Mouse (Mus musculus): ENCODE data around the gene Pde4a.
"Not testable (repeated sequence)": the region's sequence is repeated elsewhere in the genome, so short reads cannot be mapped to it uniquely, and the experiment has no call there.

Pde4a gene

DNA sequence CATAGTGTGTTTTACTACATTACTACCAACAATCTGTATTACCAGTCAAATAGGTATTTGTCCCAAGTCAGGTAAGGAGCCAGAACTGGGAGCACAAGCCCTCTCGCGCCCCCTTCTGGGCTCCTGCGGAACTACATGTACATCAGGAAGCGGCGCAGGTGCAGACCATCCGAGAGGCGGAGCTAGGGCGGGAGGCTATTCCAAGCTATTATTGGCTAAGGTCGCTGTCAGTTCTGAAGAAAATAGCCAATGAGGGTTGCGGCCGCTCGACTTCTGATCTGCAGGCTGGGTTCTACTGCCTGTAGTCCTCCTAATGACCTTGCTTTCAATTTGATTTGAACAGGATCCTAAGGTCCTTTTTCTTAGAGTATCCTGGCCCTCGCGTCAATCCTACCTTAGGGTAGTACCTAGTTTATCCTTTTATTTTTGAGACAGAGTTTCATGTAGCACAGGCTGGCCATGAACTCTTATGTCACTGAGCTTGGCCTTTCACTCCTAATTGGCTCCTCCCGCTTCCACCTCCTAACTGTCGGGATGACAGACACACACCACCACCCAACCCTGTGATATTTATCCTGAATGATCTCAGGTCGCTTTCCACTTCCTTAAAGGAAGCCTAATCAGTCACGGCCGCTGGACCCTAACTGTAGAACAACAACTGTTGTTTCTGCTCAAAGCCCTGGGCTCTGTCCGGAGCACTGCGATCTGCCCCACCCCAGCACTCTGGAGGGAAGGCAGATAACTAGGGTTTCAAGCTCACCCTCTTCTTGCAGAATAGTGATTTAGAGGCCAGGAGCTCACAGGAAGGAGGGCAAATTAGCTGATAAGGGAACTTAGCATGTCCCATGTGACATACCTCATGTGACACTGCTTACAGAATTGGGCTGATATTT, 55.2 kb downstream of the Pde4a start:
- DNase-seq (ENCODE audit: low spot score), result peak; percentile 97

DNA sequence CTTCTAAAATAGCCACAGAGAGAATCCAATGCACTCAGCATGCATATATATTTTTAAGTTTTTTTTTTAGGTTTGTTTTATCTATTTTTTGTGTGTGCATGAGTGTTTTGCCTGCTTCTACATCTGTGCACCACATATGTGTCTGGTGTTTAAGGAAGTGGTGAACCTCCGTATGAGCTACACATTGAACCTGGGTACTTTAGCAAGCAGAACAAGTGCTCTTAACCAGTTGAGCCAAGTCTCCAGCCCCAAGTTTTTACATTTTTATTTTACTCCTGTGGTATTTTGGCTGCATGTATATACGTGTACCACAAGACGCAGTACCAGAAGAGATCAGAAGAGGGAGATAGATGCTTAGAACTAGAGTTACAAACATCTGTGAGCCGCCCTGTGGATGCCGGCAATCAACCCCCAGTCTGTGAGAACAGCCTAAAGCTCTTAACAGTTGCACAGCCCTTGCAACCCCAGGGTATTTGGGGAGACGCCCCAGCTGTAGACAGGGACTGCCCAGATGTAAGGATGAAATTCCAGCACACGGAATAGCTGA, 55.9 kb downstream of the Pde4a start:
- DNase-seq (ENCODE audit: low spot score), result peak; percentile 80

DNA sequence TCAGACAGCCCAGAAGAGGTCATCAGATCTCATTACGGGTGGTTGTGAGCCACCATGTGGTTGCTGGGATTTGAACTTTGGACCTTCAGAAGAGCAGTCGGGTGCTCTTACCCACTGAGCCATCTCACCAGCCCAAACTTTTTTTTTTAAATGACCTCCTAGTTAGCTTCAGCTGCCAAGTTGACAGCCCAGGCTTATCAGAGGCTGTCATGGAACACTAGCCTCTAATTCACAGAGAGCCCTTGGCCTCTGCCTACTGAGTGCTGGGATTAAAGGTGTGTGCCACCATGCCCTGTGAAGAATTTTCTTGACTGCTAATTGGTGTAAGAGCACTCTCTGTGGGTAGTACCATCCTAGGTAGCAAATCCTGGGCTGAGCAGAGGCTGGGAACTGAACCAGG, 58.0 kb downstream of the Pde4a start:
- DNase-seq (ENCODE audit: low spot score), result not testable (repeated sequence)

GRCm38 (mm10) chr9:21223906-21224305, 58.4 kb downstream of the Pde4a start:
- DNase-seq (ENCODE audit: low spot score), result no peak

DNA sequence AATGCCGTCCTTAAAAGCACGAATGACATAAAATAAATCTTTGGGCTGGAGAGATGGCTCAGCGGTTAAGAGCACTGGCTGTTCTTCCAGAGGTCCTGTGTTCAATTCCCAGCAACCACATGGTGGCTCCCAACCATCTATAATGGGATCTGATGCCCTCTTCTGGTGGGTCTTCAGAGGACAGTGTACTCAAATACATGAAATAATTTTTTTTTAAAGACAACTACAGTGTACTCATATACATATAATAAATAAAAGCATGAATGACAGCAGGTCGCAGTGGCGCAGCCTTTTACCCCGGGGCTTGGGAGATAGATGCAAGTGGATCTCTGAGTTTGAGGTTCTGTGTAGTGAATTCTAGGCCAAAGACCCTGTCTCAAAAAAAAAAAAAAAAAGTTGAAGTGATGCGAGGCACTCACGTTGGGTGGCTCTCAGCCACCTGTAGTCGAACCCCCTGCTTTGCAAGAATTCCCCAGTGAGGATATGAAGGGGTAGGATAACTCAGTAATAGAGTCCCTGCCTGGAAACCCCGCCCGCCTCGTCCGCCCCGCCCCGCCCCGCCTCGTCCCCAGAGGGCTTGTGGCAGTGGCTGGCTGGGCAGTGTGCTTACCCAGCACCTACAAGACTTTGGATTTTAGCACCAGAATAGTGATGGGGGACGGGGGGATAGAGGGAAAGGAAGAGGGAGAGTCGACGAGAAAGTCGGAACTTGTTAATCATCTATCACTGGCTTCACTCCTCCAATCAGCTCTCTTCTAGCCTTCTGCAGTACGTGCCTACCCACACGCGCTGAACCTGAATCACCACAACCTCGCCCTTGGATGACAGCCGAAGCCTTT, 59.3 kb downstream of the Pde4a start:
- peak; percentile 50 for DNase-seq (ENCODE audit: low spot score)

DNA sequence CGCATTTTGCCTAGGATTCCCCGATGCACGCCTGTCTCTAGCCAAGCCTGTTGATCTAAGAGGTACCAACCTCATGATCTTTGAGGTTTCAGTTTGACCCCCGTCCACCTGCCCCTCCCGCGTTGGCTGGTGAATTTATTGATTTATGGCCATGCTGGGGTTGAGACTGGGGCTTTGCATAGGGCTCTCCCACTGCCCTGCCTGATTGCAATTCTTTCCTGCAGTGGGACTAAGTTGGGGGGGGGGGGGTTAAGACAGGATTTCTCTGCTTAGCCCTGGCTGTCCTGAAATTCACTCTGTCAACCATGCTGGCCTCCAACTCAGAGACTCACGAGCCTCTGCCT, 59.9 kb downstream of the Pde4a start:
- no peak for DNase-seq (ENCODE audit: low spot score)

GRCm38 (mm10) chr9:21227342-21227741, 61.8 kb downstream of the Pde4a start:
- no peak for DNase-seq (ENCODE audit: low spot score)

DNA sequence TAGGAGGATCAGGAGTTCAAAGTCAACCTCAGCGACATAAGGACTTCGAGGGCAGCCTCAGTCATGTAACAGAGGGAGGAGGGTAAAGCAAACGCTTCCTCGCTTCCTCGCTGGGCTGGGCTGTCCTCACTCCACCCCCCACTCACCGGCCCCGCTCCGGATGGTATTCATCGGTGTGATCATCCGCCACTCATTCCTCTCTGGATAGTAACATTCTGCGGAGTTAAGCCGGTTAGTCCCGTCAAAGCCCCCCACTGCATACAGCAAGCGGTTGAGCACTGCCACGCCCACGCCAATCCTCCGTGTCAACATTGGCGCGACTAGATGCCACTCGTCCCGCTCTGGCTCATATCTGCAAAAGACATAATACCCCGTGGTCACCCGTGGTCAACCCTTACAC, 66.0 kb downstream of the Pde4a start:
- no peak for DNase-seq (ENCODE audit: low spot score)

- no peak for DNase-seq (ENCODE audit: low spot score)
These were observed 67.4 kb downstream of the Pde4a start for GRCm38 (mm10) chr9:21232867-21233266.

GRCm38 (mm10) chr9:21233366-21233765, 67.9 kb downstream of the Pde4a start:
- no peak for DNase-seq (ENCODE audit: low spot score)

DNA sequence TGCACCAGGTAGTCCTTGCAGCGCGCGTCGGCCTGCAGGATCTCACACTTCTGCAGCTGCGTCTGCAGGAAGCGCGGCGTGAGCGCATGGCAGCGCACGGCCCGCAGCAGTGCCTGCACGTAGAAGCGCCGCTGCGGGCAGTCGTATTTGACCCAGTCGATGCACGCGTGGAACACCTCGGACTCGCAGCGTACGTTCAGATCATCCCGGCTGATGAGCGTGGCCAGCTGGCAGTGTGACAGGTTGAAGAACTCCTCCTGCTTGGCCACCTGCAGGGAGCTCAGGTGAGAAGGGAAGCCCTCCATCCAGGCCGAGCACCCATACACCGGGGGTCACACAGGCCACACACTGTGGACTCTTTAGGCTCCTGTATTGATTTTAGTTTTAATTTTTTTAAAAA, 68.3 kb downstream of the Pde4a start:
- no peak for DNase-seq (ENCODE audit: low spot score)

GRCm38 (mm10) chr9:21235341-21235740, 69.8 kb downstream of the Pde4a start:
- DNase-seq (ENCODE audit: low spot score), result no peak

- no peak for DNase-seq (ENCODE audit: low spot score)
These were observed 71.5 kb downstream of the Pde4a start for GRCm38 (mm10) chr9:21236991-21237367.

DNA sequence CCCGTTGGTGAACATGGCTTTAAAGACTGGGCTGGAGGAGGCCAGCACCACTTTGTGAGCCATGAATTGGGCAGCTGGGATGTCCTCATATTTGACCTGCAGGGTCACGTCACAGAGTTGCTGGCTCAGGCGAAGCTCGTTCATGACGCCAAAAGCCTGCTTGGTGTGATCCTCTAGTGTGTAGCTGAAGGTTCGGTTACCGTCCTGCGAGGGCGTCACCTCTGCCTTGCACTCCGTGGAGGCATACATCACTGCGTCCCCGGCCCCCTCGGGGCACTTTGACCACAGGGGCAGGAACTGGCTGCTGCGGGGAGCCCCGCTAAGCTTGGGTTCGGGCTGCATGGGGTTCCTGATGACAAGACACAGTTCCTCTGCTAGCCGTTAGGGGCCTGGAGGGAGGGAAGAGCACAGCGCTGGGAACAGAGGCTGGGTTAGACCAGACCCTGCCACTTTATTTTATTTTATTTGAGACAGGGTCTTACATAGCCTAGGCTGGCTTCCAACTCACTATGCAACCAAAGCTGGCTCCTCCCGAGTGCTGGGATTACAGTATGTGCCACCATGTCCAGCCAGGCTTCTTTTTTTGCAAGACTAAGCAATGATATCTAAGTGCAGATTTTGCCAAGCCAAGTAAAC, 72.0 kb downstream of the Pde4a start:
- peak; percentile 45 for DNase-seq (ENCODE audit: low spot score)

GRCm38 (mm10) chr9:21238004-21238732, 72.7 kb downstream of the Pde4a start:
- DNase-seq (ENCODE audit: low spot score), result peak; percentile 49

DNA sequence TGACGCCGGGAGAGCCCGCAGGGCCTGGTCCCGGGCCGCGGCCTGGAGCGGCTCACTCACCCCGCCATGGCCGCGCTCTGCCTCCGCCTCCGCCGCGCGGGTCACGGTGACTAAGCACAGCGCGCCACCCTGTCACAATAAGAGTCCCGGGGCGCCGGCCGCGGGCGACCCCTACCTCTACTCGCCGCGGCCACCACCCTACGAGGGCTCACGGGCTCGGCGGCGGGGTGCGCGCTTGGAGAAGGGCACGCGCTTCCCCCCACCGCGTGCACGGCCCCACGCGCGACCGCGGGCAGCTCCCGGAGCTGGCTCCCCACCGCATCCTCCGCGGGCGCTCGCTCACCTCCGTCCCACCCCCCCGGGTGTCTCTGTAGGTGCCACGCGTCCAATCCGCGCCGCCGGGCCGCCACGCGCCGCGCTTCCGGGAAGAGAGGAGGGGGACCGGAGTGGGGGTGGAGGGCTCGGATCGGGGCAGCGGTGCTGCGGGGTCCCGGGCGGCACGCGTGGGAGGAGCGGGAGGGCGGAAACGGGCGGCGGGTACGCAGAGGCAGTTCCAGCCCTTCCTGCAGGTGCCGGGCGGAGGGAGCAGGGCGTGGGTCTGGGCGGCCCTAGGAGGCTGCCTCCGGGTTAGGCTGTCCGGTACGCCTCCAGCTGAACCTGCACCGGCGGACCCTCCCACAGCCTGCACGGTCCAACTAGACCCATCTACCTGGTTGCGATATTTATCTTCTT, 73.4 kb downstream of the Pde4a start, which contains the start of gene Keap1:
TSS of gene Keap1 (minus strand) at position 629 of the 732 bp plus-strand sequence.
- peak; percentile 64 for DNase-seq (ENCODE audit: low spot score)

- no peak for DNase-seq (ENCODE audit: low spot score)
These were observed 73.9 kb downstream of the Pde4a start for GRCm38 (mm10) chr9:21239465-21239848.

GRCm38 (mm10) chr9:21241343-21241742, 75.8 kb downstream of the Pde4a start:
- DNase-seq (ENCODE audit: low spot score), result peak; percentile 87

GRCm38 (mm10) chr9:21243826-21244427, 78.4 kb downstream of the Pde4a start:
- DNase-seq (ENCODE audit: low spot score), result no peak

GRCm38 (mm10) chr9:21244428-21245112, 79.1 kb downstream of the Pde4a start:
- DNase-seq (ENCODE audit: low spot score), result no peak
